Mouse (Mus musculus) liver, embryonic 14.5 days (tissue): ENCODE results near the gene Irf2.

ENCODE experiments used
- CTCF ChIP-seq: IDR thresholded peaks from 2 replicates; pipeline ENCODE4 v1.5.1; 2016; ENCODE audit warnings: antibody characterized with exemption, low read depth, control low read depth
- EP300 ChIP-seq: IDR thresholded peaks from 2 replicates; pipeline ENCODE4 v1.6.1; 2016; ENCODE audit warnings: antibody characterized with exemption, low read depth

- TF ChIP-seq CTCF = no peak
- TF ChIP-seq EP300 = no peak
These were observed 94.9 kb downstream of the Irf2 start for GRCm38 (mm10) chr8:46834440-46834839.
